Mouse (Mus musculus) heart, adult 18-20 months (tissue): ENCODE results near the gene Sgsm1. TPM values are rescaled to one million over a fixed set of nuclear protein-coding genes. Genes with fewer than 3 reads are reported as not detected.

Source experiments
- microRNA-seq, 2 experiments: library from miRNA; unstranded; fragments of <30 nt; microRNA quantifications; one replicate each; pipeline ENCODE4 v1.2.0; 2022
- total RNA-seq, 2 experiments: library from RNA; stranded (reverse); gene quantifications; 2 replicates each; pipeline ENCODE4 v1.2.3; 2021

Sgsm1 gene
- total RNA-seq, 2 experiments from 2014 or later: 0.25 to 1.0 TPM

Small RNA genes within 50 kb of the gene (microRNA-seq; reads per million reads assigned to microRNA genes)
- gene Mir7229 (0 reads per million in 2 experiments), gene Mir7230 (0 reads per million in 2 experiments)

Other genes with a start within 250 kb of the Sgsm1 start
- not detected for gene Crybb2, start 240.7 kb downstream of the Sgsm1 start, total RNA-seq
- under 1 TPM; 0.23 to 0.55 TPM for gene Crybb3, start 229.2 kb downstream of the Sgsm1 start, total RNA-seq
- gene 2900026A02Rik, start 89.5 kb downstream of the Sgsm1 start, total RNA-seq: 10 to 100 TPM; 19.2 to 21.1 TPM
- not detected for gene Tmem211, start 83.9 kb downstream of the Sgsm1 start, total RNA-seq
- not detected for gene Aym1, start 46.5 kb upstream of the Sgsm1 start, total RNA-seq
- under 1 TPM; 0.22 to 0.23 TPM for gene Wscd2, start 179.5 kb upstream of the Sgsm1 start, total RNA-seq